Mouse (Mus musculus) v-Abl transformed pro-B cells (cell line): ENCODE measurements around the gene Hbp1.

Source experiments
- in situ Hi-C, 2 experiments: fragments of 400-800 bp; cut with MboI; formaldehyde crosslinking; loops; one replicate each; pipeline ENCODE4 v1.15.1; 2025; ENCODE audit not compliant: unreplicated experiment in 2 of 2

The Hbp1 gene

DNA sequence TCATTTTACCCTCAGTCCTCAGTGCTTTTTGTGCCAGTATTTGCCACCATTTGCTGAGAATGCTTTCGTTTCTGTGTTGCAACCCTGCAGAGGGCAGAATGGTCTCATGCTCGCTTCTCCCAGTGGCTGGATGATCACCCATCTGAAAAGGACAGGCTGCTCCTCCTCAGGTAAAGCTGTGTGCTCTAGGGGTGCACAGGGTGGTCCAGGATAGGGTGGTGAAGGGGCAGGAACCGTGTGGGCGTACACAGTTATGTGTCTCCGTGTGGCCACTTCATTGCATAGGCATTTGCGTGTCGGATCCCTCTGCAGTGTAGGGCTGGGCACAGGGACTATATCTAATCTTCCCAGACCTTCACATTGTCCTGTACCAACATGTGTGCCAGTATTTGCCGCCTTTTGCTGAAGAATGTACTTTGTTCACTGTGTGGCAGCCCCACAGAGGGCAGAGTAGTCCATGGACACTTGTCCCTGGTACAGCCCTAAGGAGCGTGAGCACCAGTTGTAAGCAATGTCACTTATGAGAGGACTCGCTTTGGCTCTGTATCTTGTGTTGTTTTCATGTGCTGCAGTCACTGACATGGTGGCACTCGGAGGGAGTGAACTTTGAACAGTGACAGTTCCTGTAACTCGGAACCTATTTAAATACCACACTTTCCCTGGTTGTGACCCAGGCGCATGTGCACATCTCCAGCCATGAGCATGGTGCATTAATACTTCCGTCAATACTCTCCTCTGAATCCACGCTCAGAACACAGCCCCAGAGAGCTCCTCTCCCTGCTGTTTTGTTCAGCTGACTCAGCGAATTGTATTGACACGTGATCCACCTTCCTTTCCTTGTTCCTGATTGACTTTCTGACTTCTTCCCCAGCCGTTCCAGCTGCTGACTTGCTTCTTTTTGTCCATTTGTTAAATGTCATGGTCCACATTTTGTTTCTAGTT, 29.6 kb downstream of the Hbp1 start:
- in situ Hi-C loops = loop anchor here (10.0 to 25.0 kb wide), 2 partner anchors 546 to 1333 kb away; partner anchors contain the start of gene Tmem18 (in 1 of the 2)

GRCm38 (mm10) chr12:31917245-31917644, 33.1 kb downstream of the Hbp1 start:
- in situ Hi-C loops = loop anchor here (5.0 to 25.0 kb wide), 2 partner anchors 800 to 1330 kb away; partner anchors contain the start of gene Tmem18 (in 1 of the 2)

- in situ Hi-C loops = loop anchor here (5.0 to 25.0 kb wide), 2 partner anchors 799 to 1329 kb away; partner anchors contain the start of gene Tmem18 (in 1 of the 2)
Observed at GRCm38 (mm10) chr12:31916691-31917090, 33.6 kb downstream of the Hbp1 start.

GRCm38 (mm10) chr12:31913614-31914013, 36.7 kb downstream of the Hbp1 start:
- in situ Hi-C loops = loop anchor here in 1 of 2 experiments (25.0 kb wide), 1 partner anchor 1326 kb away; the partner anchor contains the start of gene Tmem18

DNA sequence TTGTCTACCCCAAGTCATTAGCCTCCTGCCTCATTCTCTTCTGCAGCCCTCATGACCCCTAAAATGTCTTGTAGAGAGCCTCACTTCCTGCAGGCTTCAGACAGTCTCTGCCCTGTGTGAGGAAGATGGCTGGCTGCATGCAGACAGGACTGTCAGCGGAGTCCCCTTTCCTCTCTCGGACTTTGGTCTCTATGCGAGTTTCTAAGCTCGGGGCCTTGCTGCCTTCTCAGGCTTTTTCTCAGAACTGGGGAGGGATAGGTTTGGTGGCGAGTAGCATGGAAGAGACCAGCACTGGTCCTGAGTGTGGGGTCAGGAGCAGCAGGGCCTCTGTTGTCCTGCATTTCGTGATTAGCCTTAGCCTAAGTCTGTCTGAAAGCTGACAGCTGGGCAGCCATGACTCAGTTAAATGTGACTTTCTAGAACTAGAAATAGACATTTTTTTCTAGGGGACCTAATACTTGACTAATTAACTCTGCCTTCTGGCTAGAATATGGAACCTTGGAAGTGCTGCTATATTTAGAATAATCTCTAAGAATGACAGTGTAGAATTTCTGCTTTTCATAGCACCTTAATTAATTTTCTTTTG, 37.3 kb downstream of the Hbp1 start:
- in situ Hi-C loops = loop anchor here in 1 of 2 experiments (25.0 kb wide), 1 partner anchor 1326 kb away; the partner anchor contains the start of gene Tmem18

GRCm38 (mm10) chr12:31907436-31907835, 42.9 kb downstream of the Hbp1 start:
- in situ Hi-C loops = loop anchor here in 1 of 2 experiments (25.0 kb wide), 1 partner anchor 1320 kb away; the partner anchor contains the start of gene Tmem18

DNA sequence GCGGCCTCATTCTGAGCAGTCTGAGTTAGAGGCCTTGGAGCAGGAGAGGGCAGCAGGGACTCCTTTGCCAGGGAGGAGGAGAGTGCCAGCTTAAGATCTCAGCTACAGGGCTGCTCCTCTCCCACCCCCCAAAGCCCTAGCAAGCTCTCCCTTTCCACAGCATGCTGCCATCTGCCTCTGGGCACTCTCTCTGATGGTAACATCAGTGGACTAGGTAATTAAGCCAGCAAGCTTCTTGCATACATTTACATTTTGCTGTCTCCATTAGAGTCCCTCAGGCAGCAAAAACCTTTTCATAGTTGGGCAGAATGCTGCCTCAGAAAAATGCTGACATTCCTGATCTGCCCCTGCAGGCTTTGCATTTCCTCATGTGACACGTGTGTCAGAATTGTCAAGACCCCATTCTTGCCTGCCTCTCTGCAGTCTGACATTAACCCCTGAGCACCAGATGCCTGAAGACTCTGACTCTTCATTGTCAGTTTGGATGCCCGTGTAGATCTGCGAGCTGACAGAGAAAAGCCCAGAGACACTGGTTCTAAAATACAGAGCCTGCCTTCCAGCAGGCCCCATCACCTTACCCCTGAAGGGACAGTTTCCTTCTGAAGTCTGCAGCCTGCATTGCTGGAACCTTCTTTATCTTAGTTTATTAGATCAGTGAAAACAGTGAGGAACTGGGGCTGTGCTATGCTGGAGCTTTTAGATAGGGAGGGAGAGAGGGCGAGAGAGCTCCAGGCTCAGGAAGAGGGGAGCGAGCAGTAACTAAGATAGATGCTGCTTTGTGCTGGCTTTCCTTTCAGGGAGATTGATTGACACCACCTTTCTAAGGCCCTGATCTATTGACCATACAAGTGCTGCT, 44.4 kb downstream of the Hbp1 start:
- in situ Hi-C loops = loop anchor here in 1 of 2 experiments (25.0 kb wide), 1 partner anchor 1319 kb away; the partner anchor contains the start of gene Tmem18

DNA sequence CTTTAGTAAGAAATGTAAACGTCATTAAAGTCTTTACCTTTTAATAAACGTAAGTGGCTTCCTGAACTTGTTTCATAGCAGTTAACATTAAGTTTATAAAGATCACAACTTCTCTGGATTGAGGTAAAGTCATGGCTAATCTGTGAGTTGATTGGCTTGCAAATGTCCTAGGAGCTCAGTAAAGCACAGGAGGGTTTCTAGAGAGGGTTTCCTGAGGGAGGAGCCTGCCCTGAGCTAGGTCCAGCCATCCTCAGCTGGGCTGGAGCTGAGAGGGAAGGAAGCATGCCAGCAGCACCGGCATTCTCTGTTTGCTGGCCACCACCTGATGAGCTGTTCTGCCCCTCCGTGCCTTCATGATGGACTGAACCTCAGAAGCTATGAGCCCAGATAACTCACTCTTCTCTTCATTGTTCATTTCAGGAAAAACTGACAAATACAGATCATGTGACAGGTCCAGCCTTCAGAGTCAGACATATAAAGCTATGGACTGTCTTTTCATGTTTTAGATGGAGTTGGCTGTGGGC, 49.9 kb downstream of the Hbp1 start:
- in situ Hi-C loops = loop anchor here in 1 of 2 experiments (25.0 kb wide), 1 partner anchor 1313 kb away; the partner anchor contains the start of gene Tmem18

DNA sequence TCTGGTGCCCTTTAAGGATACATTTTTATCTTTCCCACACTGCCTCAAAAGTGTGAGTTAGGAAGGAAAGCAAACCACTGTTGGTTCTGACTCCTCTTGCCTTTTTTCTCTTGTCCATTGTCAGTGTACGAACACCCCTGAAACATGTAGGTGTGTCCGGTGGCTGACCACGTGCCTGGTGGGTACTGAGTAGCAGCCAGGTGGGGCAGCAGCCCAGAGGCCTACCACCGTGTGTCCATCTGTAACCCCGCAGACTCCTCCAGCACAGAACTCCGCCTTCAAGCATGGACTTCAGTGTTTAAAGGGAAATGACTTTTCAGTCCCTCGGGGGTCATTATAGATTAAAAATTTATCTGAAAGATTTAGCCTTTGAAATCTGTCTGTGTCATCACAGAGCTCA, 52.9 kb downstream of the Hbp1 start:
- in situ Hi-C loops = no loop called here

DNA sequence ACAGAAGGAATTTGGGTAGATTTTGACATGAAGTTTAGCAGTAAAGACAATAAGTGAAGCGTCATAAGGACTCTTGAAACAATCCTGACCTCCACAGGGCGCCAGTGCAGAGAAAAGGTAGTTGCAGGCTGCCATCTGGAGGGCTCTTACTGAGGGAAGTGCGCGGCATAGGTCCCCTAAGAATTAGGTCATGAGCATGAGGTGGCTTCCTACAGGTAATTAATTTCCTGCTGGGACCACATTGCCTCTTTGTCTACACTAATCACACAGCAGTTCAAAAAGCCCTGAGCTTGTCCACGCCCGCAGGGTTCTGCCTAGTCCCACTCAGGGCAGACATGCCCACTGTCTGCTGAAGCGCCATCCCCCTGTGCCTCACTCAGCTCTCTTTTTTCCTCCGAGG, 53.3 kb downstream of the Hbp1 start:
- in situ Hi-C loops = no loop called here

DNA sequence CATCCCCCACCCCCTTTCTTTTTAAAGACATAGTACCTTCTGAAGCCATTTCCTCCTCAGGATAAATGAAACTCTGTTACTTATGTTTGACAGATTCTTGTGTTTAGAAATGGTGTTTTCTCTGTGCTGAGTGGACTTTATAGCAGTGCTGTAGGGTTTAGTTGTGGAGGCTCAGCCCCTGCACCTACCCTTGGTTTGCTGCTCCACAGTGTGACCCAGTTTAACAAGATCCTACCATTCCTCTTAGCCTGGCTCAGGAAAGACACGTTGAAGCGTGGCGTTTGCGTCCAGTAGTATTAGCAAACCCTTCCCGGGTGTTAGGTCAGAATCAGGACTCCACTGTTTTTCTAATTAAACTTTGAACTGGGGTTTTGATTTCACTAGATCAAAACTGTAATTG, 54.0 kb downstream of the Hbp1 start:
- in situ Hi-C loops = no loop called here

GRCm38 (mm10) chr12:31895888-31896287, 54.4 kb downstream of the Hbp1 start:
- in situ Hi-C loops = no loop called here

- in situ Hi-C loops = no loop called here
Observed at GRCm38 (mm10) chr12:31895095-31895734, 55.1 kb downstream of the Hbp1 start.

DNA sequence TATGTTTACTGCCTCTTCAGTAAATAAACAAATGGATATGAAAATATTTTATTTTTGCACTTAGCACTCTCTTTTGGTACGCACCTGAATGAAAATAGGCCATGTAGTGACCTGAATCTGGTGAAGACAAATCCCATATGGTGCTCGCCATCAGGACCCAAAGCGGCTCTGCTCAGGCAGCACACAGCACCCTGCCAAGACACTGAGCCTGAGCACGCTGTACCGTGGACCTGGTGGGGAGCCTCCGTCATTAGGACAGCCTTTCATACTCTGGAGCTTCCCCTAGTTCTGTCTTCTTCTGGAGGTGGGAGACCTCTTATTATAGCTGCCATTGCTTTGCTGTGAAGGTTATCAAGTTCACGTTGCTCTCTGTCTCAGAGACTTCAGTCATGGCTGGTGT, 57.6 kb downstream of the Hbp1 start:
- in situ Hi-C loops = no loop called here

- in situ Hi-C loops = no loop called here
Observed at GRCm38 (mm10) chr12:31892079-31892478, 58.3 kb downstream of the Hbp1 start.

DNA sequence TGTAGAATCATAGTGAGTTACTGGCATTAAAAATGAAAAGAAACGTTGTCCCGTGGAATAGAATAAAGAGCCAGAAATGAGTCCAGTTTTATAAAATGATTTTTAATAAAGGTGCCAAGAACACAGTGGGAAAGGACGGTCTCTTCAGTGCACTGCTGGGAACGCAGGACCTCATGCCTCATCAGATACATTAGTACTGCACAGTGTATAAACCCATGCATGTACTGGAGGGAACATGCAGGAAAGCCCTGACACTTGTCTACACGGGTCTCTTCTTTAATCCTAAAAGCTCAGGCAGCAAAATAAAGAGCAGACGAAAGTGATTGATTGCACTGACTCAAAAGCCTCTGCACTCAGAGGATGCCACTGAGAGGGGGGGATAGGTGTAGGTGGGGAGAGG, 59.6 kb downstream of the Hbp1 start:
- in situ Hi-C loops = no loop called here

DNA sequence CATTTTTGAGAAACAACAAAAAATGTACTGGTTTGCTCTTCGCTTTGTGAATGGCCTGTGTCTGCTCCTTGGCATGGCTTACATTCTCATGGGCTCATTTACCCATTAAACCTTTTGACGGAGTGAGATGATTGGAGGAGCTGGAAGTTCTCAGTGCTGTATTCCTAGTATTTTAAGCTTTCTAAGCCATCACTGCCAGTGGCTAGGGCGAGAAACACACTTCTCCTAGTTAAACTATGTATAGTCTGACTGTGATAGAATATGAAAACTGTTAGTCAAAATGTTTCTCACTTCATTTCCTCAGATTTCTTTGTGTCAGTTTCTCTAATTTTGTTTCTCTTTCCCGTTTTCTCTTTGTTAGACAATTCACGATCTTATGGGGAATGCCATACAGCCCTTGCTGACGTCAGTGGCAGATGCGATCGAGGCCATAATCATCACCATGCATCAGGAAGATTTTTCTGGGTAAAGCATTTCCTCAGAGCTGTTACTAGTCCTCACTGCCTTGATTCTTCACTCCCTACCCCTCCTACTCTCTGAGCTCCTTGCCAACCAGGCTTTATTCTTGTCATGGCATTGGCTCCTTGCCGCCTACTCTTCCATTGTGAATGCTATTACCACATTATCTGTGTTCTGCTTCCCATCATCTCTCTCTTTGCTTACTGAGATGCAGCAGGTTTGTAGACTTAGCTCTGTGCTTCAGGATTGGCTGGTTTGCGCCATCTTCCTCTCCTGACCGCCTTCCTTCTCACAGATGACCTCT, 64.3 kb downstream of the Hbp1 start:
- in situ Hi-C loops = no loop called here

GRCm38 (mm10) chr12:31885084-31885483, 65.3 kb downstream of the Hbp1 start:
- in situ Hi-C loops = no loop called here

- in situ Hi-C loops = no loop called here
Observed at GRCm38 (mm10) chr12:31884365-31884764, 66.0 kb downstream of the Hbp1 start.
